Mouse (Mus musculus): Measurements from ENCODE around the gene Adam12. TPM values are rescaled to one million over a fixed set of nuclear protein-coding genes. Genes with fewer than 3 reads are reported as not detected.

The Adam12 gene
- polyA plus RNA-seq, 1 experiment from 2014 or later, result 1.0 TPM

DNA sequence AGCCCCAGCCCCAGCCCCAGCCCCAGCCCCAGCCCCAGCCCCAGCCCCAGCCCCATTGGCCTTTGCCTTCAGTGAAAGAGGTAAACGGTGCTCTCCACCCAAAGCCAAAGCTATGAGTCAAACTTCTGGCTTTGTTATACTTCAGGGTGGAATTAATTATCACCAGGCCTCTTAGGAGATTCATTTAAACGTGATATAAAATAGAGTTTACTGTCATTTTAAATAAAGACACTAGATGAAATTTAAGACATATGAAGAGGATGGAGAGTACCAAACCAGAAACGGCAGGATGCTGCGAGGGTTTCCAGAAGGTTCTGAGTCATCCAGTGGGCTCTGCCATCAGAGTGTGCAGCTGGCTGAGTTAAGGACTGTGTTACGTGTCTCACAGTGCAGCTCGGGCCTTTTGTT, 199.0 kb downstream of the Adam12 start:
- TF ChIP-seq CTCF (IDR thresholded peaks at IDR 0.05; ENCODE audit: low read depth), result no peak
- H3K9me3 ChIP-seq (ENCODE audit: control insufficient read depth), result no peaks in the 10 kb centered on the region
- no peak overlapping the region for H3K27ac ChIP-seq (ENCODE audit: low read depth, low read length)
- H3K27me3 ChIP-seq (replicated peaks; ENCODE audit: control insufficient read depth, insufficient read depth, low read length), result no peaks in the 10 kb centered on the region
- ATAC-seq, result no peak
- H3K4me2 ChIP-seq (replicated peaks; ENCODE audit: low read depth), result no peak overlapping the region
- H3K4me3 ChIP-seq (ENCODE audit: low read depth, low read length), result no peak overlapping the region
- H3K9ac ChIP-seq (ENCODE audit: low read depth, low read length), result no peak overlapping the region
- 21% methylated on average over 6 of the region's 6 CpGs for whole genome bisulfite sequencing
- H3K36me3 ChIP-seq (ENCODE audit: control insufficient read depth, insufficient read depth), result no peaks in the 10 kb centered on the region
- H3K4me1 ChIP-seq (replicated peaks; ENCODE audit: control insufficient read depth, insufficient read depth, low read length), result no peaks in the 10 kb centered on the region

DNA sequence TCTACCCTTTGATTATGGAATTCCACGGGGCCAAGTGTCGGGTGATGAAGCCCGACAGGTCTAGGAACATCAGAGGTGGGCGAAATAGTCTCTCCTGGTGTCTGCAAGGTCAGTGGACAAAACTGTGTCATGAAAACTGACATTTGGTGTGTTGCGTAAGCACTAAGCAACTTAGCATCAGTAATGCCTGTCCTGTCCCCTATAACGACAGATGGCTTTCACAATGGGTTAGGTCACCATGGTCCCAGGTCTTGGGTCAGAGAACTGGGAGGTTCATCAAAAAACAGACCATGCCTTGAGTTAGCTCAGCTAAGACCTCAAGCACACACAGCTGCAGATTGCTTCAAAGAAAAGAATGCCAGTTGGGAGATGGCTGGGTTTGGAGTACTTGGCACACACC, 200.2 kb downstream of the Adam12 start:
- no peak overlapping the region for H3K27ac ChIP-seq (ENCODE audit: low read depth, low read length)
- no peak for ATAC-seq

GRCm38 (mm10) chr7:134031256-134031655, 200.7 kb downstream of the Adam12 start:
- no peak for ATAC-seq
- Histone ChIP-seq H3K36me3 (ENCODE audit: control insufficient read depth, insufficient read depth) (no peaks in the 10 kb centered on the region), H3K27ac (ENCODE audit: low read depth, low read length) (no peak overlapping the region), H3K4me3 (ENCODE audit: low read depth, low read length) (no peak overlapping the region), H3K4me1 (replicated peaks; ENCODE audit: control insufficient read depth, insufficient read depth, low read length) (no peaks in the 10 kb centered on the region), H3K27me3 (replicated peaks; ENCODE audit: control insufficient read depth, insufficient read depth, low read length) (no peaks in the 10 kb centered on the region), H3K9me3 (ENCODE audit: control insufficient read depth) (no peaks in the 10 kb centered on the region), H3K4me2 (replicated peaks; ENCODE audit: low read depth) (no peak overlapping the region), H3K9ac (ENCODE audit: low read depth, low read length) (no peak overlapping the region)
- WGBS, result 53% methylated on average over 2 of the region's 2 CpGs
- TF ChIP-seq CTCF (IDR thresholded peaks at IDR 0.05; ENCODE audit: low read depth), result no peak

More for the DNA sequence above, 200.2 kb downstream of the Adam12 start:
- H3K36me3 ChIP-seq (ENCODE audit: control insufficient read depth, insufficient read depth), result no peaks in the 10 kb centered on the region
- no peak for TF ChIP-seq CTCF (IDR thresholded peaks at IDR 0.05; ENCODE audit: low read depth)
- no peaks in the 10 kb centered on the region for H3K9me3 ChIP-seq (ENCODE audit: control insufficient read depth)
- no peak overlapping the region for H3K4me2 ChIP-seq (replicated peaks; ENCODE audit: low read depth)
- H3K27me3 ChIP-seq (replicated peaks; ENCODE audit: control insufficient read depth, insufficient read depth, low read length), result no peaks in the 10 kb centered on the region
- no peaks in the 10 kb centered on the region for H3K4me1 ChIP-seq (replicated peaks; ENCODE audit: control insufficient read depth, insufficient read depth, low read length)
- 93% methylated on average over 6 of the region's 6 CpGs for WGBS
- H3K4me3 ChIP-seq (ENCODE audit: low read depth, low read length), result no peak overlapping the region
- no peak overlapping the region for H3K9ac ChIP-seq (ENCODE audit: low read depth, low read length)

DNA sequence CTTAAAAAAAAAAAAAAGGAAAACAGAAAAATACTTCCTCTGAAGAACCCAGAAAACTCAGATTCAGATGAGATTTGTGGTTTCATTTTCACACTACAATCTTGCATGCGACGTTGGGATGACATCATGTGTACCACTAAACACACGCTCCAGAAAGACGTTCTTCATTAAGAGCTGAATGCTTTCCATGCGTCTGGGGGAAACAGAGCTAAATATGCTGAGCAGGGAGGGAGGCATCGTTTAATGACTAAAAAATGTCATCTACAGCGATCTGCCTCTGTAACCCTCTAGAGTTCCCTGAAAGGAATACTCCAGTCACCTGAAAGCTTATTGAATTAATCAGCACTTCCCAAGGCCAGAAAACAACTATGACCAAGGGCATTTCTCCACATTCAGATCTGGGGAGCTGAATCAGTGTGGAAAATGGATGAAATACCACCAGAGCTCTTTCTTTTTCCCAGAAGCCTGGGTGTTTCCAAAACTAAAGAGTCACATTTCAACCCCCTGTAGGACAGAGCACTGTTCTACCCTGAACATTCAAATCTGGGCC, 203.6 kb downstream of the Adam12 start:
- Histone ChIP-seq H3K4me1 (replicated peaks; ENCODE audit: control insufficient read depth, insufficient read depth, low read length) (no peaks in the 10 kb centered on the region), H3K9me3 (ENCODE audit: control insufficient read depth) (no peaks in the 10 kb centered on the region), H3K4me3 (ENCODE audit: low read depth, low read length) (no peak overlapping the region), H3K27me3 (replicated peaks; ENCODE audit: control insufficient read depth, insufficient read depth, low read length) (no peaks in the 10 kb centered on the region), H3K27ac (ENCODE audit: low read depth, low read length) (no peak overlapping the region), H3K9ac (ENCODE audit: low read depth, low read length) (no peak overlapping the region), H3K36me3 (ENCODE audit: control insufficient read depth, insufficient read depth) (no peaks in the 10 kb centered on the region), H3K4me2 (replicated peaks; ENCODE audit: low read depth) (no peak overlapping the region)
- WGBS, result 64% methylated on average over 7 of the region's 7 CpGs
- ATAC-seq, result no peak
- no peak for TF ChIP-seq CTCF (IDR thresholded peaks at IDR 0.05; ENCODE audit: low read depth)

DNA sequence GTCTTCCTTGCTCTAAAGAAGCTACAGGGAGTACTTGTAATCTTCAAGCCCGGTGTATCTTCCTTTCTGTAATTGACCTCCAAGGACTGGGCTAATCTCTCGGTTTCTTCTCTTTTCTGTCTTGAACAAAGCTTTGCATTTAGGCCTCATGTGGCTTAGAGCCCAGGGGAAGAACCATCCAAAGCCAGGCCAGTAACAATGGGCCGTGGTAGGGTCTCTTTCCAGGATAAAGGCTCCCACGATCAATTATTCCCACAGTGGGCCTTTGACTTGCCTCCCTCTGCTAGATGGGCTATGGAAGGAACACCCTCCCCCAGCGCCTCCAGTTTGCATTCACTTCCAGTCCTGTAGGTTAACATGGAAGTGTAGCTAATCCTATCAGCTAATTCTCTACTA, 204.9 kb downstream of the Adam12 start:
- Histone ChIP-seq H3K4me3 (ENCODE audit: low read depth, low read length) (no peak overlapping the region), H3K27me3 (replicated peaks; ENCODE audit: control insufficient read depth, insufficient read depth, low read length) (no peaks in the 10 kb centered on the region), H3K9ac (ENCODE audit: low read depth, low read length) (no peak overlapping the region), H3K4me2 (replicated peaks; ENCODE audit: low read depth) (no peak overlapping the region), H3K9me3 (ENCODE audit: control insufficient read depth) (no peaks in the 10 kb centered on the region), H3K27ac (ENCODE audit: low read depth, low read length) (no peak overlapping the region; the same call in 1 of the 2 replicates), H3K36me3 (ENCODE audit: control insufficient read depth, insufficient read depth) (no peaks in the 10 kb centered on the region), H3K4me1 (replicated peaks; ENCODE audit: control insufficient read depth, insufficient read depth, low read length) (peaks cover 4% of the 10 kb centered on the region; the same call in 1 of the 2 replicates)
- WGBS, result 68% methylated on average over 5 of the region's 5 CpGs
- ATAC-seq, result no peak
- no peak for TF ChIP-seq CTCF (IDR thresholded peaks at IDR 0.05; ENCODE audit: low read depth)

DNA sequence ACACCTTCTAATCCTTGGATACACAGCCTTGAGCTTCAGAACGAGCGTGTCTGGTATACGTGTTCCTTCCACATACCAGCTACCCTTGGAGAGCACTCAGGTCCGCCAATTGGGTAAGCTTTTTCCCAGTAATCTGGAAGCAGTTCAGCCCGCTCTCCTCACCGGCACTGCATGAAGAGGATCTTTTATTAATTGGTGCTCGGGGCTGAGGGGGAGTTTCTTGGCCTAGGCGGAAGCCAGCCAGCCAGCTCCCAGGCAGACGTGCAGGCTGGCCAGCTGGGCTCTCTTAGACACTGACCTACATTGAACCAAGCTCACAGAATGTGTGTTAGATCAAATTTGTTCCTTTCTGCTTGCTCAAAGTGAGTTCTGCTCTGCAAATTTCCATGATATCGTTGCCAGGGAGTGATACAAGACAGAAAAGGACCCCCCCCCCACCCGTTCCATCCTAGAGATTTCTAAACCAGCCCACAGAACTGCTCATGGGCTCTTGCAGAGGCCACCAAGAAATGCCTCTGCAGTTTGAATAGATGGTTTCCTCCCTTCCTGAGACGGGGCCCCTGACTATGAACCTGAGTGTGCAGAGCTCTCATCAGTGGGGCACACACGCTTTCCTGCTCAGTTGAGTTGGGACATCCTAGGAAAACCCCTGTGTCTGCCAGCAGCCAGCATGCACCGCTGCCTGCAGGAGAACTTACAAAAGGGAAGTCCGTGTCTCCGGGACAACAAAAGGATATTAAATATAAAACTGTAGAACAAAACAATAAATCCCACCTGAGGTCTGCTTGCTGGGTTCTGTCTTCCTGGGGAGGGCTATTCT, 205.5 kb downstream of the Adam12 start:
- peaks cover 5% of the 10 kb centered on the region; the same call in 1 of the 2 replicates for H3K4me1 ChIP-seq (replicated peaks; ENCODE audit: control insufficient read depth, insufficient read depth, low read length)
- H3K9me3 ChIP-seq (ENCODE audit: control insufficient read depth), result no peaks in the 10 kb centered on the region
- no peak overlapping the region for H3K9ac ChIP-seq (ENCODE audit: low read depth, low read length)
- no peak overlapping the region for H3K4me2 ChIP-seq (replicated peaks; ENCODE audit: low read depth)
- H3K4me3 ChIP-seq (ENCODE audit: low read depth, low read length), result no peak overlapping the region
- no peaks in the 10 kb centered on the region for H3K36me3 ChIP-seq (ENCODE audit: control insufficient read depth, insufficient read depth)
- no peak for TF ChIP-seq CTCF (IDR thresholded peaks at IDR 0.05; ENCODE audit: low read depth)
- H3K27me3 ChIP-seq (replicated peaks; ENCODE audit: control insufficient read depth, insufficient read depth, low read length), result no peaks in the 10 kb centered on the region
- H3K27ac ChIP-seq (ENCODE audit: low read depth, low read length), result peak overlapping the region; percentile 10; the same call in 1 of the 2 replicates
- 49% methylated on average over 16 of the region's 16 CpGs for WGBS
- ATAC-seq, result no peak
